Mouse (Mus musculus): ENCODE results near the gene Lrrfip1. TPM values are rescaled to one million over a fixed set of nuclear protein-coding genes. Genes with fewer than 3 reads are reported as not detected.

Gene Lrrfip1
- total RNA-seq, 2 experiments from 2014 or later: 119 to 121 TPM

DNA sequence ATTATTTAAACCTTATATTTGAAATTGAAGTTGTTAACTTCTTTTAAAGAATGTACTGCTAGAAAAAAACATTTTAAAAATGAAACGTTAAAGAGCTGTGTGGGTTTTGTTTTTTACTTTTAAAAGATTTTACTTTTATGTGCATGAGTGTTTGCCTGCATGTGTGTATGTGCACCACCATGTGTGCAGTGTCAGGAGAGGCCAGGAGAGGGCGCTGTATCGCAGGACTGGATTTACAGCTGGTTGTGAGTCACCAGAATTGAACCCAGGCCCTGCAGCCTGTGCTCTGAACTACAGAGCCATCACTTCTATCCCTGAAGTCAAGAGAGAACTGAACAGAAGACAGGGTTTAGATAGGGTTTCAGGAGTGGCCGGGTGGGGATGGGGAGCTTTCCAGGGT is 130.3 kb downstream of the Lrrfip1 start:
- DNase-seq (ENCODE audit: low spot score): no peak

GRCm38 (mm10) chr1:91137036-91137435 is 138.5 kb downstream of the Lrrfip1 start:
- DNase-seq (ENCODE audit: low spot score): no peak

- no peak for DNase-seq (ENCODE audit: low spot score)
Measured at GRCm38 (mm10) chr1:91144813-91145212, 146.3 kb downstream of the Lrrfip1 start, which contains the start of gene Rbm44. Rbm44 (plus strand) TSS chr1:91145089.

- DNase-seq (ENCODE audit: low spot score): no peak
Measured at GRCm38 (mm10) chr1:91151509-91151908, 153.0 kb downstream of the Lrrfip1 start.

GRCm38 (mm10) chr1:91166798-91167197 is 168.3 kb downstream of the Lrrfip1 start:
- no peak for DNase-seq (ENCODE audit: low spot score)

DNA sequence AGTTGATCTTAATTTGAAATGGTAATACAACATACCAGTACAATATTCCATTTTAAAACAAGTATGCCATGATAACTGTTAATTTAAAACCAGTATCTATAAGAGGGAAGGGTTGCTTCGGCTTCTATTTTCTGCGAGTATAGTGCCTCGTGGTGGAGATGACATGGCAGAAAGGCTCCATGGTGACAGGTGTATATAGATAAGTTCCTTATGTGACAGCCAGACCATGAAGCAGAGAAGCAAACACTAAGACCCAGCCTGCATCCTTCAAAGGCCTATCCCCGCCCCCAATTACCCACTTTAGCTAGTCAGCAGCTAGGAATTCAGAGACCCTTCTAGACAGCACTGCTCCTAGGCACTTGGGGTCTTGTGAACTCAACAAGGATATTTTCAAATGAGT is 170.6 kb downstream of the Lrrfip1 start:
- DNase-seq (ENCODE audit: low spot score): no peak

GRCm38 (mm10) chr1:91174796-91175195 is 176.3 kb downstream of the Lrrfip1 start:
- no peak for DNase-seq (ENCODE audit: low spot score)

DNA sequence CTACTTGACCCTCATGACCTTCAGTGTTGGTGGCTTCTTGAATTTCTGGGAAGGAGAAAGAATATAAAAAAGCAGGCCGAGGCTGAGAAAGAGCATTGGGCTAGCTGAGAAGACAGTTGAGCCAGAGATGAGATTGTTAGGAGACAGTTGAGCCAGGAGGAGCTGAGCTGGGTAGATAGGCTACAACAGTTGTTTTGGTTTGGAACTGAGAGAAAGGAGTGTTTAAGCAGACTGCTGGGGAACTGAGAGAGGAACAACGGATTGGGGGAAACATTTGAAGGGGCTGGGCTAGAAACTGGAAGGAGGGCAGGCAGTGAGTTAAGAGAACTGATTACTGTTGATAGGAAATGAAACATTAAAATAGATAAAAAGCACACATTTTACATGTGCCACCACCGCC is 177.5 kb downstream of the Lrrfip1 start:
- DNase-seq (ENCODE audit: low spot score): no peak

DNA sequence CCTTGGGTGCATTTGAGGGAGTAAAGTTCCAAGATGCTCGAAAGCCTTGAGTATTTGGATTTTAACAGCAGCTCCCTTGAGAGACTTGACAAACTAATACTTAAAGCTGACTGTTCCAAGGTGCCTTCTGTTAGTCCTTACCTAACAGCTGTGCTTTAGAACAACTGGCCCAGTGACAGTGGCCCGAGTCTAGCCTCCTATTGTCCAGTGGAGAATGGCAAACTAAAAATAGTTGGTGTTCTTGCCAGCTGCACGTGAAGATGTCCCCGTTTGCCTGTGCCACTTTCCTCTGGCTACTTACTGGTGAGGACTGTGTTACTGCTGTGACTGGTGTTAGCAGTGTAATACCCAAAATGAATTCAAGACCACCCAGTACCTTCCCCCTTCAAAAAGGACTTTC is 178.3 kb downstream of the Lrrfip1 start:
- no peak for DNase-seq (ENCODE audit: low spot score)

Other genes starting within 250 kb of the Lrrfip1 start
- 10 to 100 TPM; 24.8 to 30.5 TPM for gene Col6a3, start 154.8 kb upstream of the Lrrfip1 start, total RNA-seq (2021)
- gene Mlph, start 83.7 kb upstream of the Lrrfip1 start, total RNA-seq (2021): under 1 TPM; 0.21 to 0.32 TPM
- not detected for gene Prlh, start 45.6 kb upstream of the Lrrfip1 start, total RNA-seq (2021)
- not detected for gene Rab17, start 29.1 kb upstream of the Lrrfip1 start, total RNA-seq (2021)
- gene Rbm44, start 146.4 kb downstream of the Lrrfip1 start, total RNA-seq (2021): not detected
- 10 to 100 TPM; 22.6 to 23.3 TPM for gene Ramp1, start 181.1 kb downstream of the Lrrfip1 start, total RNA-seq (2021)